In the genomic region with DNA sequence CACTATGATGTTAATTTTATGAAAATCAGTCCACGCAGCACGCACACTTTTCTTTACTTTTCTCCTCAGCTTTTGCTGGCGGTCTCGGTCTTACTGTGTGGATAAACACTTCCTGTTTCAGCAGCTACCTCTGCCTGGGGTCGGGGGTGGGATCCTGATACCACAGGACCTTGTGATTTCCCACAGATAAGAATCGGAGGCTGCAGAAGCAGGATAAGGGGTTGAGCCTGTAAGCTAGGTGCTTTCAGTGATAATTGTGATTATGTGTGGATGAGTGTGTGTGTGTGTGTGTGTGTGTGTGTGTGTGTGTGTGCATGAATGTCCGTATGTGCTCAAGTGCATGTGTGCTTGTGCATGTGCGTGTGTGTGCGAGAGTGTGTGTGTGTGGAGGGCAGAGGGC, we compare ENCODE assay signal across 29 mouse cellular contexts. TPM values are rescaled to one million over a fixed set of nuclear protein-coding genes. Genes with fewer than 3 reads are reported as not detected.
A peak's percentile ranks its signal among the peaks of the same experiment; 100 is the strongest.
DNase-seq lines count a peak whose midpoint lies in the region; ATAC-seq lines count a peak whose summit lies in the region.
"Had no signal": no experiment of that assay in that cellular context is flagged by ENCODE, and none has a peak within 500 bp of the region (broad histone marks: within the 10 kb centered on the region; RNA-seq: fewer than 3 reads in every experiment).

No protein-coding gene starts in this region.

- no peaks in the 10 kb centered on the region for H3K4me1 ChIP-seq in heart, embryonic 10.5 days
- H3K4me1 ChIP-seq: heart, embryonic 15.5 days; neural tube, embryonic 12.5 days had no signal

- WGBS in heart, embryonic 10.5 days = 68% methylated on average over 9 of the region's 9 CpGs

- peaks cover 6% of the 10 kb centered on the region; the same call in 1 of the 2 replicates for H3K27me3 ChIP-seq in heart, embryonic 10.5 days (ENCODE audit: insufficient read depth, poor library complexity, severe bottlenecking)
- H3K27me3 ChIP-seq: forebrain, embryonic 12.5 days; heart, embryonic 15.5 days; hindbrain, embryonic 12.5 days; neural tube, embryonic 12.5 days had no signal

- peak; percentile 94 for DNase-seq in 416B (ENCODE audit: low read depth)
- DNase-seq in T-cell, adult 2 months (ENCODE audit: low spot score) = peak; percentile 39
- DNase-seq in thymus, postnatal 25 days = peak; percentile 24
- DNase-seq in Muller cell, postnatal 12 days (ENCODE audit: inconsistent ontology term) = no peak
- no peak for DNase-seq in heart, embryonic 10.5 days (ENCODE audit: low spot score)
- DNase-seq in gastrocnemius, postnatal 25 days = no peak
- DNase-seq: adrenal gland, adult 8-10 months; cerebellum, adult 9-10 months; cerebellum, postnatal 36 days; forebrain, postnatal 0 days; kidney, adult 9 months; kidney, postnatal 10 days; layer of hippocampus, adult 9-11 months; liver; lung, adult 2 months; lung, postnatal 10 days; right cerebral cortex, adult 18-20 months had no signal

- H3K36me3 ChIP-seq in heart, embryonic 10.5 days = no peaks in the 10 kb centered on the region
- H3K36me3 ChIP-seq: forebrain, embryonic 12.5 days; heart, embryonic 15.5 days; hindbrain, embryonic 12.5 days; midbrain, embryonic 10.5 days; neural tube, embryonic 12.5 days had no signal

- no peak overlapping the region for H3K4me3 ChIP-seq in heart, embryonic 10.5 days
- H3K4me3 ChIP-seq: erythroblast, embryonic 14.5 days; forebrain, embryonic 12.5 days; heart, embryonic 15.5 days; hindbrain, embryonic 12.5 days; midbrain, embryonic 10.5 days; neural tube, embryonic 12.5 days had no signal

- no peak overlapping the region for H3K27ac ChIP-seq in heart, embryonic 10.5 days
- H3K27ac ChIP-seq: forebrain, embryonic 12.5 days; heart, embryonic 15.5 days; hindbrain, embryonic 12.5 days; hindbrain, postnatal 0 days; liver, embryonic 14.5 days; neural tube, embryonic 12.5 days had no signal

- H3K9me3 ChIP-seq in heart, embryonic 10.5 days = no peaks in the 10 kb centered on the region
- H3K9me3 ChIP-seq: forebrain, embryonic 12.5 days; heart, embryonic 15.5 days; hindbrain, embryonic 12.5 days; midbrain, embryonic 10.5 days; neural tube, embryonic 12.5 days had no signal

- ATAC-seq in megakaryocyte, adult 5-6 weeks (ENCODE audit: poor library complexity, severe bottlenecking) = 0 out of 2 replicates have a peak, but pooled peaks have one; percentile 11
- ATAC-seq: forebrain, postnatal 0 days; hindbrain, postnatal 0 days; intestine, postnatal 0 days; midbrain, embryonic 16.5 days had no signal

RNA-seq across cellular contexts. Expression of a gene that starts 44.6 kb away (rescaled TPM):
- total RNA-seq in megakaryocyte, adult 5-6 weeks (2015) = 3.7 and 4.0 TPM in 2 replicates
- total RNA-seq in megakaryocyte, adult 5-6 weeks (2017) = 2.5 and 4.2 TPM in 2 replicates
- 0.11 TPM in 1 of 2 replicates, not detected in the other for polyA plus RNA-seq in heart, embryonic 10.5 days (2016; fragmentation: Nextera tagmentation; extraction: Ambion mirVana)
- under 1 TPM; 0.16 to 0.31 TPM for total RNA-seq in gastrocnemius, postnatal 25 days (2021)
- total RNA-seq: forebrain, postnatal 0 days; hindbrain, postnatal 0 days had no signal
- polyA plus RNA-seq: C2C12; forebrain, postnatal 0 days; hindbrain, embryonic 12.5 days; midbrain, embryonic 16.5 days had no signal

Comparison
In these comparisons a context has a peak if more than half of its experiments do, and no peak if none do; other contexts are left out.
1. DNase-seq: peak in 416B (single experiment), T-cell, adult 2 months (single experiment) and thymus, postnatal 25 days (single experiment); none in Muller cell, postnatal 12 days (single experiment), heart, embryonic 10.5 days (single experiment) and gastrocnemius, postnatal 25 days (single experiment).